Mouse (Mus musculus) cerebellum, adult 2 months (tissue): ENCODE measurements around the gene Serpina1b. TPM values are rescaled to one million over a fixed set of nuclear protein-coding genes. Genes with fewer than 3 reads are reported as not detected.
"Not testable (repeated sequence)": the region's sequence is repeated elsewhere in the genome, so short reads cannot be mapped to it uniquely, and the experiment has no call there.

ENCODE experiments used
- DNase-seq, 2 experiments: peaks; one replicate each; pipeline ENCODE4 v3.0.0; 2021
- H3K27ac ChIP-seq: fragments of 200-500 bp; 2 replicates; pipeline ENCODE4 v1.5.1; 2012; ENCODE audit warnings: low read length, control low read depth, inconsistent platforms; ENCODE audit not compliant: insufficient read depth
- H3K27me3 ChIP-seq: fragments of 200-500 bp; 2 replicates; pipeline ENCODE4 v1.6.1; 2012; ENCODE audit warnings: inconsistent platforms, mild to moderate bottlenecking, low read length, moderate library complexity; ENCODE audit not compliant: control insufficient read depth, insufficient read depth
- H3K4me1 ChIP-seq: fragments of 200-500 bp; 2 replicates; pipeline ENCODE4 v1.6.1; 2011; ENCODE audit warnings: low read length; ENCODE audit not compliant: control insufficient read depth, insufficient read depth
- H3K4me3 ChIP-seq: fragments of 200-500 bp; replicated peaks from 2 replicates; pipeline ENCODE3; 2011; ENCODE audit warnings: mild to moderate bottlenecking, low read depth, low read length, control low read depth; ENCODE audit not compliant: insufficient read depth
- CTCF ChIP-seq: fragments of 200-500 bp; IDR thresholded peaks from 2 replicates; pipeline ENCODE4 v1.5.1; 2011; ENCODE audit warnings: low read depth, mild to moderate bottlenecking, control low read depth, low read length, moderate library complexity, borderline replicate concordance; ENCODE audit not compliant: insufficient read depth
- POLR2A ChIP-seq: fragments of 200-500 bp; IDR thresholded peaks from 2 replicates; pipeline ENCODE4 v1.6.1; 2011; ENCODE audit warnings: low read length, control low read depth, borderline replicate concordance; ENCODE audit not compliant: insufficient read depth
- WGBS: fragments of 180-500 bp; shearing (Covaris S2); methylation state at CpG from one replicate; pipeline ENCODE4 v1.1.7; 2018; 5-methylcytosine and 5-hydroxymethylcytosine counted together
- polyA plus RNA-seq: library from polyadenylated mRNA; depleted of rRNA; stranded (reverse); fragments of >200 nt; gene quantifications from 2 replicates; pipeline ENCODE4 v1.2.3, GENCODE M21; 2012

Gene Serpina1b
- polyA plus RNA-seq, 1 experiment: not detected

DNA sequence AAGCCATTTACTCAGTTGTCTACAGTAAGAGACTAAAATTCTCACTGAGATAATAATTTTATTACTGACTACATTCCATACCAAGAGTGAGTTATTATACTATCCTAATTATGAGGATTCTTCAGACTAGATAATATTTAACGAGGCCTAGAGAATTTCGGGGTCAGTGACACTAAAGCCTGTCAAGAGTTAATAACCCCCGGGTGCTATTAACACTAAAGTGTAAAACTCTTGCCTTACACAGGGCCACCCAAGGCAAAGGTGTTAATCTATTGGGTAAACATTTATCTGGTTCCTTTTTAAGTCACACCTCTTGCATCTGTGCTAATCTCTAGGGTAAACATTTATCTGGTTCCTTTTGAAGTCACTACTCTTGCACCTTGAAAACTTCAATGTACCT lies 69.9 kb downstream of the Serpina1b start:
- 93% methylated on average over 3 of the region's 3 CpGs for WGBS
- H3K4me1 ChIP-seq, H3K4me3 ChIP-seq, H3K27me3 ChIP-seq, DNase-seq, H3K27ac ChIP-seq: not testable (repeated sequence)

DNA sequence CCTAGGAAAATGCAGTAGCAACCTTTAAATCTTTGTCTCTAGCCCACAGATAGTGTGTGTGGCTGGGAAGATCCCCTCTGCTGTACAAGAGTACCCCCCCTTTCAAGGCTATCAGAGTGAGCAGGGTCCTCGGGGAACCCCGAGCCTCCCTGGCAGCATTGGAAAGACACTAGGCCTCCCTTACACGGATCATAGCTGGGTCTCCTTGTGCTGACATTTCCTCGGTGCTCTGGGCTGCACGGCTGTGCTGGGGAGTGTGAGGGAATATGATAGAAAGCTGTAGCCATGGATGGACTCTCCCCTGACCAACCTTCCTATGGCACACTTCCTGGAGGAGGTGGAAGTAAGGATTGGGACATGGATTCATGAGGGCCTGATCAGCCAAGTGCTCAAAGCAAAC lies 84.2 kb downstream of the Serpina1b start:
- not testable (repeated sequence) for H3K4me1 ChIP-seq, H3K27me3 ChIP-seq, DNase-seq, H3K4me3 ChIP-seq, H3K27ac ChIP-seq
- 82% methylated on average over 5 of the region's 5 CpGs for WGBS

DNA sequence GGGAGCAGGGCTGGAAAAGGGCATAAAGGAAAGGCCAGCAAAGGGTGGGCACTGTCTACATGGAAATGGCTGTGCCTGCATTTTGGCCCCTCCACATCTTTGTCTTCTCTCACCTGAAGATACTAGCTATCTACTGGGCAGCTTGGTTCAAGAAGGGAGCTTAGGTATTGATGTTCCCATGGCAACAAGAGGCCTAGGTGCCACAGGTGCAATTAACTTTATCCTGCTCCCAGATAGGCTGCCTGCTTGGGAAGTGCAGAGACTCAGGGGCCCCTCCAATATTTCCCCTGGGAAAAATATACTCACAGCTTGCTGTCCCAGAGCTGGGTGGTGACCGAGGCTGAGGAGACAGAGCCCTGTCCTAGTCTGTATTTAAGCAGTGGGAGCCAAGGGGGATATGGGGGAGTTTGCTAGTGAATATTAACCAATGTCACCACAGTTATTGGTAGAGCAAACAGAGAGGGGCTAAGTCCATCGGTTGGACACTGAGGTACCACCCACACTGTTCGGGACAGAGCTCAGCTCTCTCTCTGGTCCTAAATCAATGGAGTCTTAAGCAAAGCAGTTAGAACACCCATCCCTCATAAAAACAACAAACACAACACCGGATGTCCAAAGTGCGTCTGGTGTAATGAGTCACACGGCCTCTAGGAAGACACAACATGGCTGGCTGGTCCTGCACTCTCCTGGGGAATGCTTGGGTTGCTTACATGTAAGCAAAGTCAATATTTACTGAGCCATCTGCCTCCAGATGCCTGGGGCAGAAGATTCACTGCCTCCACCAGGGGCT lies 92.2 kb downstream of the Serpina1b start:
- not testable (repeated sequence) for H3K4me1 ChIP-seq, H3K27ac ChIP-seq, H3K27me3 ChIP-seq, H3K4me3 ChIP-seq, DNase-seq
- 96% methylated on average over 6 of the region's 6 CpGs for WGBS

GRCm38 (mm10) chr12:103735566-103735965 lies 94.6 kb downstream of the Serpina1b start:
- not testable (repeated sequence) for H3K4me1 ChIP-seq, H3K27ac ChIP-seq, H3K27me3 ChIP-seq, DNase-seq, H3K4me3 ChIP-seq
- WGBS: 81% methylated on average over 4 of the region's 4 CpGs

DNA sequence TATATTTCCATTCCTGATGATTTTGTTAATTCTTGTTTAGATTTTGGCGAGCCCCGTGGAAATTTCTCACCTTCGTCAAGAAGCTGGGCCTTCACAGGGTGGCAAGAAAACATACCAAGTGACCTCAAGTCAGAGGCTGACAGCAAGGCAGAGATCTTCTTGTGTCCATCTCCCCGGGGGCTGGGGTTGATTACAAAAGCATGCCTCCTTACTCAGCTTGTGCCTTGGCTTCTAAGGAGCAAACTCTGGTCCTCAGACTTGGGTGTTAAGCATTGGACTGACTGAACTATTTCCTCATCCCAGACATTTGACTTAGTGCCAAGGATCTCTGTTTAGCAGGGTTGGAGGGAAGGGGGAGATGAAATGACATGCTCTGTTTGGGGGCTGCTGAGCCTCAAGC lies 95.1 kb downstream of the Serpina1b start:
- H3K4me3 ChIP-seq, H3K27ac ChIP-seq, H3K27me3 ChIP-seq, H3K4me1 ChIP-seq, DNase-seq: not testable (repeated sequence)
- 76% methylated on average over 4 of the region's 4 CpGs for WGBS

DNA sequence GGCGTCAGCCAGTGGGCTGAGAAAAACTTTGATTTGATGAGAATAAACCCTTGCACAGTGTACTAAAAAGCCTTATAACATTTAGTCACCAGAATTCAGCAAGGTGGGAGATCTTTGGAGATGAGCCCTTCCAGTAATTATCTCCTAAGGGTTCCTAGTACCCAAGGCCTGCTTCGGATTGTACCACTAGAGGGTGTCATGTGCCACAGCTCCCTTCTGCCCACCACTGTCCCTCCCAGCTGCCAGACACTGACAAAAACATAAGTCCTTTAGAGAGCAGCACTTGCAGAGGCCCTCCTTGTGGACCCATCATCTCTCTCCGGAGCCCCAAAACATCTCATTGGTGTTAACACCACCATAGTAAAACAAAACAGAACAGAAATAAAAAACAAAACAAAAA lies 118.6 kb downstream of the Serpina1b start:
- no peak for DNase-seq
- 78% methylated on average over 3 of the region's 3 CpGs for WGBS
- Histone ChIP-seq H3K4me3 (no peak overlapping the region), H3K27me3 (no peaks in the 10 kb centered on the region), H3K27ac (no peak overlapping the region), H3K4me1 (no peaks in the 10 kb centered on the region)
- TF ChIP-seq CTCF (no peak), POLR2A (no peak)

GRCm38 (mm10) chr12:103710405-103710804 lies 119.8 kb downstream of the Serpina1b start:
- no peak for DNase-seq
- TF ChIP-seq CTCF (no peak), POLR2A (no peak)
- Histone ChIP-seq H3K4me3 (no peak overlapping the region), H3K27me3 (no peaks in the 10 kb centered on the region), H3K27ac (no peak overlapping the region), H3K4me1 (no peaks in the 10 kb centered on the region)
- 51% methylated on average over 1 of the region's 1 CpGs for WGBS

GRCm38 (mm10) chr12:103706113-103706512 lies 124.1 kb downstream of the Serpina1b start:
- H3K4me1 ChIP-seq: no peaks in the 10 kb centered on the region
- H3K4me3 ChIP-seq: no peak overlapping the region
- TF ChIP-seq POLR2A (no peak), CTCF (no peak)
- 83% methylated on average over 4 of the region's 4 CpGs for WGBS
- no peak for DNase-seq
- H3K27me3 ChIP-seq: no peaks in the 10 kb centered on the region
- no peak overlapping the region for H3K27ac ChIP-seq

GRCm38 (mm10) chr12:103705547-103705946 lies 124.6 kb downstream of the Serpina1b start:
- 18% methylated on average over 2 of the region's 2 CpGs for WGBS
- TF ChIP-seq POLR2A (no peak), CTCF (no peak)
- H3K27ac ChIP-seq: no peak overlapping the region

More at GRCm38 (mm10) chr12:103705547-103705946, 124.6 kb downstream of the Serpina1b start:
- no peak overlapping the region for H3K4me3 ChIP-seq
- no peak for DNase-seq
- H3K4me1 ChIP-seq: no peaks in the 10 kb centered on the region
- no peaks in the 10 kb centered on the region for H3K27me3 ChIP-seq
